14 mouse cellular contexts compared by ENCODE assay signal in genomic region chr4:44502196-44502867, GRCm38 (mm10).
A peak's percentile ranks its signal among the peaks of the same experiment; 100 is the strongest.
DNase-seq lines count a peak whose midpoint lies in the region; ATAC-seq and TF ChIP-seq lines count a peak whose summit lies in the region.
"Had no signal": no experiment of that assay in that cellular context is flagged by ENCODE, and none has a peak within 500 bp of the region (broad histone marks: within the 10 kb centered on the region; RNA-seq: fewer than 3 reads in every experiment).

No protein-coding gene starts in this region.

- no peak overlapping the region for H3K4me2 ChIP-seq in kidney, embryonic 14.5 days (replicated peaks; ENCODE audit: low read depth, low read length)
- no peak overlapping the region for H3K4me2 ChIP-seq in midbrain, embryonic 14.5 days (ENCODE audit: low read length)
- H3K4me2 ChIP-seq in midbrain, postnatal 0 days (ENCODE audit: low read depth, low read length, poor library complexity, severe bottlenecking) = no peak overlapping the region
- H3K4me2 ChIP-seq in kidney, embryonic 16.5 days (replicated peaks; ENCODE audit: low read depth, low read length) = no peak overlapping the region
- H3K4me2 ChIP-seq: heart, embryonic 12.5 days; liver, embryonic 13.5 days had no signal

- no peak for DNase-seq in kidney, adult 11 months
- peak; percentile 26 for DNase-seq in midbrain, embryonic 14.5 days
- DNase-seq in midbrain, postnatal 0 days (ENCODE audit: low spot score) = no peak
- DNase-seq in left cerebral cortex, adult 11 months (ENCODE audit: low spot score) = no peak
- DNase-seq: cerebellum, adult 9-11 months; liver, embryonic 13.5 days; right cerebral cortex, postnatal 14 days had no signal

- ATAC-seq in kidney, embryonic 14.5 days (ENCODE audit: low FRiP score, low TSS enrichment) = peak; percentile 57; the same call in 1 of the 2 replicates
- no peak for ATAC-seq in midbrain, embryonic 14.5 days (ENCODE audit: low FRiP score, low TSS enrichment)
- no peak for ATAC-seq in midbrain, postnatal 0 days (ENCODE audit: low FRiP score)
- peak; percentile 63; the same call in 1 of the 2 replicates for ATAC-seq in kidney, embryonic 16.5 days (ENCODE audit: low FRiP score, low TSS enrichment)
- no peak for ATAC-seq in monocyte, adult 5-6 weeks (replicated peaks; ENCODE audit: insufficient number of reproducible peaks, low FRiP score, low TSS enrichment, poor library complexity, severe bottlenecking)
- ATAC-seq: forebrain, embryonic 16.5 days; hindbrain, embryonic 16.5 days; midbrain, embryonic 16.5 days had no signal

- no peak for TF ChIP-seq CTCF in midbrain, postnatal 0 days (IDR thresholded peaks at IDR 0.05)

- no peaks in the 10 kb centered on the region for H3K36me3 ChIP-seq in kidney, embryonic 14.5 days (ENCODE audit: control insufficient read depth, insufficient read depth, low read length)
- no peaks in the 10 kb centered on the region for H3K36me3 ChIP-seq in midbrain, embryonic 14.5 days (ENCODE audit: control insufficient read depth, insufficient read depth, low read length)
- H3K36me3 ChIP-seq in midbrain, postnatal 0 days (ENCODE audit: insufficient read depth, low read length) = no peaks in the 10 kb centered on the region
- no peaks in the 10 kb centered on the region for H3K36me3 ChIP-seq in kidney, embryonic 16.5 days (ENCODE audit: insufficient read depth, low read length)
- H3K36me3 ChIP-seq: heart, embryonic 12.5 days; liver, embryonic 13.5 days had no signal

- H3K9ac ChIP-seq in kidney, embryonic 14.5 days (ENCODE audit: low read depth, low read length) = no peak overlapping the region
- H3K9ac ChIP-seq in midbrain, embryonic 14.5 days (replicated peaks; ENCODE audit: low read length) = no peak overlapping the region
- H3K9ac ChIP-seq in midbrain, postnatal 0 days (replicated peaks; ENCODE audit: low read length, poor library complexity, severe bottlenecking) = no peak overlapping the region
- H3K9ac ChIP-seq in kidney, embryonic 16.5 days (replicated peaks; ENCODE audit: low read length) = no peak overlapping the region
- H3K9ac ChIP-seq: heart, embryonic 12.5 days; liver, embryonic 13.5 days had no signal

- H3K27me3 ChIP-seq in kidney, embryonic 14.5 days (ENCODE audit: control insufficient read depth, insufficient read depth, low read length) = 0 out of 2 replicates have a peak, but pooled peaks cover 4% of the 10 kb centered on the region
- no peaks in the 10 kb centered on the region for H3K27me3 ChIP-seq in midbrain, embryonic 14.5 days (ENCODE audit: control insufficient read depth, insufficient read depth, low read length)
- no peaks in the 10 kb centered on the region for H3K27me3 ChIP-seq in midbrain, postnatal 0 days (ENCODE audit: insufficient read depth, low read length)
- H3K27me3 ChIP-seq in kidney, embryonic 16.5 days (ENCODE audit: insufficient read depth, low read length) = no peaks in the 10 kb centered on the region
- H3K27me3 ChIP-seq: heart, embryonic 12.5 days; liver, embryonic 13.5 days had no signal

- 22% methylated on average over 9 of the region's 9 CpGs for WGBS in kidney, embryonic 14.5 days
- 42% methylated on average over 9 of the region's 9 CpGs for WGBS in midbrain, embryonic 14.5 days
- 43% methylated on average over 9 of the region's 9 CpGs for WGBS in midbrain, postnatal 0 days
- 25% methylated on average over 9 of the region's 9 CpGs for WGBS in kidney, embryonic 16.5 days

- no peaks in the 10 kb centered on the region for H3K9me3 ChIP-seq in kidney, embryonic 14.5 days (ENCODE audit: control insufficient read depth, low read length)
- H3K9me3 ChIP-seq in midbrain, embryonic 14.5 days (ENCODE audit: control insufficient read depth, low read length) = no peaks in the 10 kb centered on the region
- H3K9me3 ChIP-seq in midbrain, postnatal 0 days (ENCODE audit: low read length) = no peaks in the 10 kb centered on the region
- no peaks in the 10 kb centered on the region for H3K9me3 ChIP-seq in kidney, embryonic 16.5 days (ENCODE audit: low read length)
- H3K9me3 ChIP-seq: heart, embryonic 12.5 days; liver, embryonic 13.5 days had no signal

- no peak overlapping the region for H3K4me3 ChIP-seq in kidney, embryonic 14.5 days (ENCODE audit: low read length)
- H3K4me3 ChIP-seq in midbrain, embryonic 14.5 days (replicated peaks; ENCODE audit: low read depth, low read length) = no peak overlapping the region
- no peak overlapping the region for H3K4me3 ChIP-seq in midbrain, postnatal 0 days (ENCODE audit: low read depth, low read length)
- H3K4me3 ChIP-seq in kidney, embryonic 16.5 days (ENCODE audit: low read length) = no peak overlapping the region
- H3K4me3 ChIP-seq: heart, embryonic 12.5 days; liver, embryonic 13.5 days had no signal

- peaks cover 7% of the 10 kb centered on the region; the same call in 1 of the 2 replicates for H3K4me1 ChIP-seq in kidney, embryonic 14.5 days (ENCODE audit: control insufficient read depth, insufficient read depth, low read length)
- no peaks in the 10 kb centered on the region for H3K4me1 ChIP-seq in midbrain, embryonic 14.5 days (ENCODE audit: control insufficient read depth, insufficient read depth, low read length)
- H3K4me1 ChIP-seq in midbrain, postnatal 0 days (ENCODE audit: insufficient read depth, low read length) = no peaks in the 10 kb centered on the region
- H3K4me1 ChIP-seq in kidney, embryonic 16.5 days (ENCODE audit: insufficient read depth, low read length) = no peaks in the 10 kb centered on the region
- H3K4me1 ChIP-seq: heart, embryonic 12.5 days; liver, embryonic 13.5 days had no signal

- H3K27ac ChIP-seq in kidney, embryonic 14.5 days (ENCODE audit: low read depth, low read length) = peak overlapping the region; percentile 32; the same call in 1 of the 2 replicates
- H3K27ac ChIP-seq in midbrain, embryonic 14.5 days (replicated peaks; ENCODE audit: low read depth, low read length) = no peak overlapping the region
- H3K27ac ChIP-seq in midbrain, postnatal 0 days (ENCODE audit: low read depth, low read length) = no peak overlapping the region
- H3K27ac ChIP-seq in kidney, embryonic 16.5 days (ENCODE audit: low read length) = peak overlapping the region; percentile 0; the same call in 1 of the 2 replicates
- H3K27ac ChIP-seq: liver, embryonic 13.5 days had no signal

Comparison
In these comparisons a context has a peak if more than half of its experiments do, and no peak if none do; other contexts are left out.
1. ATAC-seq: peak in kidney, embryonic 14.5 days (single experiment) and kidney, embryonic 16.5 days (single experiment); none in midbrain, embryonic 14.5 days (single experiment), midbrain, postnatal 0 days (single experiment) and monocyte, adult 5-6 weeks (single experiment).
2. H3K27ac ChIP-seq: peak in kidney, embryonic 14.5 days (single experiment) and kidney, embryonic 16.5 days (single experiment); none in midbrain, embryonic 14.5 days (single experiment) and midbrain, postnatal 0 days (single experiment).